ENCODE assay signal across 11 mouse cellular contexts in genomic region chr8:72539234-72539633, GRCm38 (mm10). TPM values are rescaled to one million over a fixed set of nuclear protein-coding genes. Genes with fewer than 3 reads are reported as not detected.
DNase-seq lines count a peak whose midpoint lies in the region; ATAC-seq and TF ChIP-seq lines count a peak whose summit lies in the region.
"Had no signal": no experiment of that assay in that cellular context is flagged by ENCODE, and none has a peak within 500 bp of the region (broad histone marks: within the 10 kb centered on the region; RNA-seq: fewer than 3 reads in every experiment).

No protein-coding gene starts in this region.

- no peak for DNase-seq in kidney, adult 2 months
- no peak for DNase-seq in kidney, postnatal 10 days
- DNase-seq in 416B (ENCODE audit: low read depth) (peak; percentile 77), ES-CJ7 (ENCODE audit: low read depth, low spot score) (peak; percentile 69)
- no peak for DNase-seq in urinary bladder, postnatal 10 days (ENCODE audit: low spot score)
- DNase-seq in layer of hippocampus, postnatal 36 days, result no peak

- no peak overlapping the region for H3K27ac ChIP-seq in kidney, adult 2 months (ENCODE audit: insufficient read depth, low read depth, low read length)
- H3K27ac ChIP-seq: limb, embryonic 10.5 days; midbrain, embryonic 12.5 days; stomach, embryonic 15.5 days had no signal

- 0 out of 2 replicates have a peak, but pooled peaks have one; percentile 54 for ATAC-seq in erythroblast, adult 5-6 weeks (replicated peaks; ENCODE audit: low FRiP score, poor library complexity, severe bottlenecking)
- no peak for ATAC-seq in erythroid progenitor cell, adult 5-6 weeks (replicated peaks; ENCODE audit: low FRiP score, poor library complexity, severe bottlenecking)

- H3K4me3 ChIP-seq in kidney, adult 2 months (ENCODE audit: insufficient read depth, low read depth, low read length), result no peak overlapping the region
- H3K4me3 ChIP-seq: limb, embryonic 10.5 days; midbrain, embryonic 12.5 days; stomach, embryonic 15.5 days had no signal

- TF ChIP-seq POLR2A in kidney, adult 2 months (IDR thresholded peaks at IDR 0.05; ENCODE audit: low read depth, low read length), result no peak

- peak; percentile 47 for TF ChIP-seq CTCF in kidney, adult 2 months (conservative IDR thresholded peaks at IDR 0.05; ENCODE audit: insufficient read depth, insufficient read length, low read depth, low read length)

- no peaks in the 10 kb centered on the region for H3K36me3 ChIP-seq in kidney, adult 2 months (ENCODE audit: control insufficient read depth, insufficient read depth, low read length)

- no peaks in the 10 kb centered on the region for H3K27me3 ChIP-seq in kidney, adult 2 months (replicated peaks; ENCODE audit: control insufficient read depth, insufficient read depth, low read length)
- H3K27me3 ChIP-seq: midbrain, embryonic 12.5 days; stomach, embryonic 15.5 days had no signal

- peaks cover 5% of the 10 kb centered on the region; the same call in 1 of the 2 replicates for H3K4me1 ChIP-seq in kidney, adult 2 months (ENCODE audit: control insufficient read depth, insufficient read depth, low read length)
- H3K4me1 ChIP-seq: limb, embryonic 10.5 days; midbrain, embryonic 12.5 days; stomach, embryonic 15.5 days had no signal

RNA-seq across cellular contexts. Expression of gene Med26, which starts 8.8 kb away (rescaled TPM):
- polyA plus RNA-seq in kidney, adult 2 months (2012; rRNA removed), result 6.1 and 7.9 TPM in 2 replicates
- 4.2 and 4.8 TPM in 2 replicates for total RNA-seq in erythroblast, adult 5-6 weeks (2015; ENCODE audit: low replicate concordance)
- total RNA-seq in erythroblast, adult 5-6 weeks (2017; ENCODE audit: low replicate concordance), result 3.2 and 3.8 TPM in 2 replicates
- 5.4 and 6.8 TPM in 2 replicates for total RNA-seq in erythroid progenitor cell, adult 5-6 weeks (2015; ENCODE audit: low replicate concordance)
- total RNA-seq in erythroid progenitor cell, adult 5-6 weeks (2017; ENCODE audit: low replicate concordance), result 7.3 and 8.7 TPM in 2 replicates
- 10 to 100 TPM in 1 of 2 experiments, 1 to 10 TPM in 1; 9.9 to 11.0 TPM for total RNA-seq in layer of hippocampus, postnatal 36 days (2021)

RNA-seq across cellular contexts. Expression of gene Smim7, which starts 31.7 kb away (rescaled TPM):
- polyA plus RNA-seq in kidney, adult 2 months (2012; rRNA removed), result 42.5 and 51.8 TPM in 2 replicates
- total RNA-seq in erythroblast, adult 5-6 weeks (2015; ENCODE audit: low replicate concordance), result 15.9 and 46.7 TPM in 2 replicates
- total RNA-seq in erythroblast, adult 5-6 weeks (2017; ENCODE audit: low replicate concordance), result 21.3 and 22.9 TPM in 2 replicates
- 18.4 and 20.2 TPM in 2 replicates for total RNA-seq in erythroid progenitor cell, adult 5-6 weeks (2015; ENCODE audit: low replicate concordance)
- 11.6 and 22.6 TPM in 2 replicates for total RNA-seq in erythroid progenitor cell, adult 5-6 weeks (2017; ENCODE audit: low replicate concordance)
- total RNA-seq in layer of hippocampus, postnatal 36 days (2021), result 100 to 1,000 TPM; 101 to 105 TPM

RNA-seq across cellular contexts. Expression of gene Tmem38a, which starts 32.6 kb away (rescaled TPM):
- 34.0 and 40.8 TPM in 2 replicates for polyA plus RNA-seq in kidney, adult 2 months (2012; rRNA removed)
- total RNA-seq in erythroblast, adult 5-6 weeks (2015; ENCODE audit: low replicate concordance), result 1.7 and 2.1 TPM in 2 replicates
- total RNA-seq in erythroblast, adult 5-6 weeks (2017; ENCODE audit: low replicate concordance), result 2.2 TPM in 1 of 2 replicates, not detected in the other
- not detected in 2 replicates for total RNA-seq in erythroid progenitor cell, adult 5-6 weeks (2015; ENCODE audit: low replicate concordance)
- total RNA-seq in erythroid progenitor cell, adult 5-6 weeks (2017; ENCODE audit: low replicate concordance), result not detected in 2 replicates
- 100 to 1,000 TPM; 121 to 127 TPM for total RNA-seq in layer of hippocampus, postnatal 36 days (2021)

RNA-seq across cellular contexts. Expression of gene Slc35e1, which starts 46.8 kb away (rescaled TPM):
- polyA plus RNA-seq in kidney, adult 2 months (2012; rRNA removed), result 52.7 and 67.5 TPM in 2 replicates
- 11.3 and 11.9 TPM in 2 replicates for total RNA-seq in erythroblast, adult 5-6 weeks (2015; ENCODE audit: low replicate concordance)
- 18.8 and 21.6 TPM in 2 replicates for total RNA-seq in erythroblast, adult 5-6 weeks (2017; ENCODE audit: low replicate concordance)
- 18.7 and 19.3 TPM in 2 replicates for total RNA-seq in erythroid progenitor cell, adult 5-6 weeks (2015; ENCODE audit: low replicate concordance)
- total RNA-seq in erythroid progenitor cell, adult 5-6 weeks (2017; ENCODE audit: low replicate concordance), result 27.1 and 29.0 TPM in 2 replicates
- 10 to 100 TPM; 47.2 to 47.4 TPM for total RNA-seq in layer of hippocampus, postnatal 36 days (2021)

Comparison
In these comparisons a context has a peak if more than half of its experiments do, and no peak if none do; other contexts are left out.
1. DNase-seq: peak in 416B (single experiment) and ES-CJ7 (single experiment); none in kidney, adult 2 months (single experiment), kidney, postnatal 10 days (single experiment), urinary bladder, postnatal 10 days (single experiment) and layer of hippocampus, postnatal 36 days (0 of 2).
2. RNA of gene Tmem38a, which starts 32.6 kb away (total RNA-seq): 121 to 127 TPM in layer of hippocampus, postnatal 36 days; 1.7 to 2.2 TPM in erythroblast, adult 5-6 weeks and not detected in erythroid progenitor cell, adult 5-6 weeks; every median in the first group is over 10 times any median in the second.